Mouse (Mus musculus) kidney, adult 2 months (tissue): Measurements from ENCODE around the gene Taf7l.

ENCODE experiments used
- CTCF ChIP-seq: fragments of 200-500 bp; conservative IDR thresholded peaks from 2 replicates; pipeline ENCODE4 v1.5.1; 2011; ENCODE audit warnings: low read depth, mild to moderate bottlenecking, control low read depth, low read length, moderate library complexity, mixed read lengths; ENCODE audit not compliant: insufficient read depth, insufficient read length
- POLR2A ChIP-seq: fragments of 200-500 bp; IDR thresholded peaks from one replicate; pipeline ENCODE4 v1.6.1; 2011; ENCODE audit warnings: low read depth, low read length, control low read depth

DNA sequence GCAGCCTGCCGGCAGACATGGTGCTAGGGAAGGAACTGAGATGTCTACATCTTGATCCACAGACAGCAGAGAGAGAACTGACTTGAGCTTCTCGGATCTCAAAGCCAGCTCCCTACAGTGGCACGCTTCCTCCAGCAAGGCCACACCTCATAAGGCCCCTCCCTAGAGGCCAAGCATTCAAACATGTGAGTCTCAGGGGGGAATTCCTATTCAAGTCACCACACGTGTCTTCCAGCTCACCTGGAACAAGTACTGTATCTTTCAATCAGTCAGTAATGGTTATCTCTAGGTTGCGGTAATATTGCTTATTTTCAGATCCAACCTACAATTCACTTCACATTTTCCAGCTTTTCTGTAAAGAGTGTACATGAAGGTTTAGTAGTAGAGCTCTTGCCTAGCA, 56.2 kb downstream of the Taf7l start:
- TF ChIP-seq CTCF (no peak), POLR2A (no peak)
